Mouse (Mus musculus) limb, embryonic 14.5 days (tissue): ENCODE results near the gene Cnn3. TPM values are rescaled to one million over a fixed set of nuclear protein-coding genes. Genes with fewer than 3 reads are reported as not detected.
A peak's percentile ranks its signal among the peaks of the same experiment; 100 is the strongest.

Experiments
- ATAC-seq: fragments of 200-750 bp; cut with Nextera tagmentation; 2 replicates; pipeline ENCODE4 v1.8.0; 2017; ENCODE audit warnings: low read depth, moderate number of reproducible peaks, moderate TSS enrichment; ENCODE audit not compliant: low FRiP score
- DNase-seq: peaks from one replicate; pipeline ENCODE4 v3.0.0-alpha.2; 2015; ENCODE audit warnings: low spot score
- H3K27ac ChIP-seq: fragments of 300-500 bp; sonication (generic); replicated peaks from 2 replicates; pipeline ENCODE4 v1.5.1; 2014; ENCODE audit warnings: low read depth, mild to moderate bottlenecking, low read length, moderate library complexity, mixed read lengths
- H3K27me3 ChIP-seq: fragments of 300-500 bp; sonication (generic); 2 replicates; pipeline ENCODE4 v1.6.1; 2014; ENCODE audit warnings: low read length, mixed read lengths; ENCODE audit not compliant: control insufficient read depth, insufficient read depth
- H3K36me3 ChIP-seq: fragments of 300-500 bp; sonication (generic); 2 replicates; pipeline ENCODE4 v1.6.1; 2014; ENCODE audit warnings: mild to moderate bottlenecking, low read length, moderate library complexity, mixed read lengths; ENCODE audit not compliant: control insufficient read depth, insufficient read depth
- H3K4me1 ChIP-seq: fragments of 300-500 bp; sonication (generic); 2 replicates; pipeline ENCODE4 v1.6.1; 2014; ENCODE audit warnings: antibody characterized with exemption, low read length, mixed read lengths; ENCODE audit not compliant: control insufficient read depth, insufficient read depth
- H3K4me2 ChIP-seq: fragments of 300-500 bp; sonication (generic); replicated peaks from 2 replicates; pipeline ENCODE4 v1.6.1; 2014; ENCODE audit warnings: low read depth, mild to moderate bottlenecking, low read length, moderate library complexity; ENCODE audit not compliant: severe bottlenecking
- H3K4me3 ChIP-seq: fragments of 300-500 bp; sonication (generic); replicated peaks from 2 replicates; pipeline ENCODE4 v1.5.1; 2014; ENCODE audit warnings: low read length
- H3K9ac ChIP-seq: fragments of 300-500 bp; sonication (generic); 2 replicates; pipeline ENCODE4 v1.6.1; 2014; ENCODE audit warnings: mild to moderate bottlenecking, low read depth, low read length, moderate library complexity; ENCODE audit not compliant: severe bottlenecking
- H3K9me3 ChIP-seq: fragments of 300-500 bp; sonication (generic); 2 replicates; pipeline ENCODE4 v1.6.1; 2016; ENCODE audit warnings: low read length; ENCODE audit not compliant: control insufficient read depth
- POLR2A ChIP-seq: fragments of 200-500 bp; IDR thresholded peaks from 2 replicates; pipeline ENCODE4 v1.8.0; 2012; ENCODE audit warnings: inconsistent platforms, mild to moderate bottlenecking, moderate library complexity, borderline replicate concordance; ENCODE audit not compliant: insufficient read depth, insufficient read length; ENCODE audit errors: extremely low read depth
- WGBS: fragments of 180-500 bp; shearing (Covaris S2); extraction: QIAGEN DNeasy Blood & Tissue Kit; methylation state at CpG from one replicate; pipeline ENCODE4 v1.1.7; 2014; 5-methylcytosine and 5-hydroxymethylcytosine counted together
- polyA plus RNA-seq, 2 experiments: library from polyadenylated mRNA; depleted of rRNA in 1 of 2; stranded (reverse) in 1 of 2; unstranded in 1 of 2; fragments of >200 nt; fragmentation: Nextera tagmentation in 1 of 2; extraction: Ambion mirVana in 1 of 2; gene quantifications; 2 replicates each; pipeline versions ENCODE4 v1.2.1 to v1.2.3; 2012 to 2014

Gene Cnn3
- polyA plus RNA-seq, 2 experiments, result 674 to 746 TPM

DNA sequence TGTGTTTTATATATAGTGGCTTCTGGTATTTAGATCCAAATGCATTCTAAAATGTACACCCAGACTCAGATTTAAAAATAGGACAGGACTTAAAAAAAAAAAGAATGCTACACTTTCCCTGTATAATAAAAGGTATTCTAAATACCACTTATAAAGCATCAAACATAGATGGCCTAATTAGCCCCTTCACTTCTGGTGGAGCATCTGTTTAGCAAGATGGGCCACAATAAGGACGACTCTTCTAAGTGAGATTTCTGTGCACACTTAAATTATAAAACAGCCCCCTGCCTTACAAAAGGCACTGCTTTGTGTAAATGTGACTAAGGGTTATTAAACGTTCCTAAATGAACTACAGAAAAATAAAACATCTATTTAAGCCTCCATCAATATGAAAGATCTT is 58.9 kb downstream of the Cnn3 start:
- no peaks in the 10 kb centered on the region for H3K36me3 ChIP-seq
- H3K4me1 ChIP-seq, result peaks cover 25% of the 10 kb centered on the region
- no peaks in the 10 kb centered on the region for H3K27me3 ChIP-seq
- no peak for TF ChIP-seq POLR2A
- no peak overlapping the region for H3K4me2 ChIP-seq
- no peak overlapping the region for H3K27ac ChIP-seq
- ATAC-seq (no peak), DNase-seq (no peak)
- no peaks in the 10 kb centered on the region for H3K9me3 ChIP-seq
- 48% methylated on average over 2 of the region's 2 CpGs for WGBS
- no peak overlapping the region for H3K4me3 ChIP-seq
- no peak overlapping the region for H3K9ac ChIP-seq

- no peak overlapping the region for H3K9ac ChIP-seq
- H3K4me2 ChIP-seq, result 0 out of 2 replicates have a peak overlapping the region, but pooled peaks have one; percentile 13
- no peaks in the 10 kb centered on the region for H3K36me3 ChIP-seq
- peak overlapping the region; percentile 59 for H3K27ac ChIP-seq
- H3K9me3 ChIP-seq, result no peaks in the 10 kb centered on the region
- DNase-seq (peak; percentile 71), ATAC-seq (peak; percentile 76)
- TF ChIP-seq POLR2A, result no peak
- WGBS, result 43% methylated on average over 12 of the region's 12 CpGs
- no peaks in the 10 kb centered on the region for H3K27me3 ChIP-seq
- no peak overlapping the region for H3K4me3 ChIP-seq
- H3K4me1 ChIP-seq, result peaks cover 28% of the 10 kb centered on the region
Measured at GRCm38 (mm10) chr3:121489462-121490118, 63.3 kb downstream of the Cnn3 start.

DNA sequence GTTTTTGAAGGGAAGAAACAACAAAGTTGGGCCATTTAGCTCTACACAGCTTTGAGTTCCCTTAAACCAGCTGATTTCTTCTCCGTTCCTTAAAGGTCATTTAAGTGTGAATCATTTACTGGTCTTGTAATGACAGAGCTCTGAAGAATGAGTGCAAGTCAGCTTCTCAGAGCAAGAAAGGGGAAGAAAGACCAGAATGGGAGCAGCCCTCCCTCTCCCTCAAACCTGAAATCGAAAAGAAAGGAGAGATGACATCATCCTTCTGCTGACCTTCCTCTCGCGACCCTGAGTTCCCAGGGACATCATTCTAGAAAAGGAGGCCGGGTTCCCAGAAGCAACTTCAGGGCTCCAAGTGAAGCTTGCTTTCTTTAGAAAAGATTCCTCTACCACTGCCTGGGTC is 64.6 kb downstream of the Cnn3 start:
- H3K4me1 ChIP-seq, result peaks cover 28% of the 10 kb centered on the region
- no peaks in the 10 kb centered on the region for H3K36me3 ChIP-seq
- no peak overlapping the region for H3K4me3 ChIP-seq
- H3K27me3 ChIP-seq, result no peaks in the 10 kb centered on the region
- TF ChIP-seq POLR2A, result no peak
- no peak overlapping the region for H3K9ac ChIP-seq
- 61% methylated on average over 5 of the region's 5 CpGs for WGBS
- H3K27ac ChIP-seq, result no peak overlapping the region
- DNase-seq, result no peak
- H3K9me3 ChIP-seq, result no peaks in the 10 kb centered on the region
- no peak overlapping the region for H3K4me2 ChIP-seq
- no peak for ATAC-seq

DNA sequence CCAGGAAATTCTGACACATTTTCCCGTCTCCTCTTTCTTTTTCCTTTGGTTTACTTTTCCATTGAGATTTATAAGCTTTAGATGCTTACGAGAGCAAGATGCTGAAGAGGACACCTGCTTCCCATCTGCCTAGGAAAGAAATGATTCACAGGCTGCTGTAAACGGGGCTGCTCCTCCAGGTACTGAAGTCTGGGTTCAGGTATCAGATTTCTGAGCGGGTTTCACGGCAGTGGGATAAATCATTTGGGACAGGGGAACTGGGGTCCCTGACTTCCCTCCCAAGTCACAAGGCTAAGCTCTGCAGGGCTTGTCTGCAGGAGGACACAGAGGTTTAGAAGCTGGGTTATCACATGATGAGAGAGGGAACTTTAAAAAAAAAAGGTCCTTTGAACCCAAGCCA is 65.7 kb downstream of the Cnn3 start:
- H3K27ac ChIP-seq, result no peak overlapping the region
- 12% methylated on average over 5 of the region's 5 CpGs for WGBS
- no peaks in the 10 kb centered on the region for H3K9me3 ChIP-seq
- no peak overlapping the region for H3K4me3 ChIP-seq
- H3K4me2 ChIP-seq, result no peak overlapping the region
- H3K9ac ChIP-seq, result no peak overlapping the region
- H3K4me1 ChIP-seq, result peaks cover 28% of the 10 kb centered on the region
- ATAC-seq (no peak), DNase-seq (peak; percentile 10)
- no peak for TF ChIP-seq POLR2A
- no peaks in the 10 kb centered on the region for H3K27me3 ChIP-seq
- no peaks in the 10 kb centered on the region for H3K36me3 ChIP-seq

GRCm38 (mm10) chr3:121493997-121494421 is 67.7 kb downstream of the Cnn3 start:
- Histone ChIP-seq H3K4me1 (peaks cover 25% of the 10 kb centered on the region), H3K9me3 (no peaks in the 10 kb centered on the region), H3K4me3 (no peak overlapping the region), H3K36me3 (no peaks in the 10 kb centered on the region), H3K27me3 (no peaks in the 10 kb centered on the region), H3K9ac (no peak overlapping the region), H3K27ac (no peak overlapping the region), H3K4me2 (no peak overlapping the region)
- DNase-seq (no peak), ATAC-seq (no peak)
- TF ChIP-seq POLR2A, result no peak
- WGBS, result 79% methylated on average over 7 of the region's 7 CpGs
